Mouse (Mus musculus) heart, postnatal 0 days (tissue): Measurements from ENCODE around the gene Hhipl1. TPM values are rescaled to one million over a fixed set of nuclear protein-coding genes. Genes with fewer than 3 reads are reported as not detected.
A peak's percentile ranks its signal among the peaks of the same experiment; 100 is the strongest.

ENCODE experiments used
- ATAC-seq: fragments of 200-750 bp; cut with Nextera tagmentation; 2 replicates; pipeline ENCODE4 v1.8.0; 2017; ENCODE audit warnings: low read depth, moderate number of reproducible peaks, moderate library complexity; ENCODE audit not compliant: insufficient read depth
- DNase-seq: peaks from one replicate; pipeline ENCODE4 v3.0.0-alpha.2; 2016; ENCODE audit warnings: low spot score
- H3K27ac ChIP-seq: fragments of 300-500 bp; sonication (generic); 2 replicates; pipeline ENCODE4 v1.5.1; 2014; ENCODE audit warnings: low read depth, mild to moderate bottlenecking
- H3K27me3 ChIP-seq: fragments of 300-500 bp; sonication (generic); 2 replicates; pipeline ENCODE4 v1.6.1; 2014; ENCODE audit warnings: low read length, mixed read lengths; ENCODE audit not compliant: control insufficient read depth, insufficient read depth
- H3K36me3 ChIP-seq: fragments of 300-500 bp; sonication (generic); replicated peaks from 2 replicates; pipeline ENCODE4 v1.6.1; 2014; ENCODE audit warnings: low read length, mixed read lengths; ENCODE audit not compliant: control insufficient read depth, insufficient read depth
- H3K4me1 ChIP-seq: fragments of 300-500 bp; sonication (generic); 2 replicates; pipeline ENCODE4 v1.6.1; 2014; ENCODE audit warnings: antibody characterized with exemption; ENCODE audit not compliant: control insufficient read depth, insufficient read depth
- H3K4me2 ChIP-seq: fragments of 300-500 bp; sonication (generic); 2 replicates; pipeline ENCODE4 v1.6.1; 2014; ENCODE audit warnings: low read depth, mild to moderate bottlenecking, low read length, moderate library complexity
- H3K4me3 ChIP-seq: fragments of 300-500 bp; sonication (generic); 2 replicates; pipeline ENCODE4 v1.5.1; 2014; ENCODE audit warnings: low read depth, low read length
- H3K9ac ChIP-seq: fragments of 300-500 bp; sonication (generic); replicated peaks from 2 replicates; pipeline ENCODE4 v1.6.1; 2014; ENCODE audit warnings: low read depth, low read length, mixed read lengths
- H3K9me3 ChIP-seq: fragments of 300-500 bp; sonication (generic); replicated peaks from 2 replicates; pipeline ENCODE4 v1.6.1; 2016; ENCODE audit warnings: low read length; ENCODE audit not compliant: control insufficient read depth
- CTCF ChIP-seq: IDR thresholded peaks from 2 replicates; pipeline ENCODE4 v1.5.1; 2016; ENCODE audit warnings: antibody characterized with exemption, control low read depth, low read depth
- EP300 ChIP-seq: IDR thresholded peaks from 2 replicates; pipeline ENCODE4 v1.6.1; 2016; ENCODE audit warnings: antibody characterized with exemption, low read depth
- WGBS: fragments of 180-500 bp; shearing (Covaris S2); extraction: QIAGEN DNeasy Blood & Tissue Kit; methylation state at CpG from one replicate; pipeline ENCODE4 v1.1.7; 2014; 5-methylcytosine and 5-hydroxymethylcytosine counted together
- polyA plus RNA-seq: library from polyadenylated mRNA; unstranded; fragments of >200 nt; fragmentation: Nextera tagmentation; extraction: Ambion mirVana; gene quantifications from 2 replicates; pipeline ENCODE4 v1.2.1, GENCODE M21; 2015
- total RNA-seq: library from RNA; depleted of rRNA; stranded (reverse); fragments of >200 nt; gene quantifications from 2 replicates; pipeline ENCODE4 v1.2.3, GENCODE M21; 2014; ENCODE audit warnings: low replicate concordance; rRNA removed

The Hhipl1 gene
- total and polyA plus RNA-seq, 2 experiments from 2014 or later = 0.61 to 5.0 TPM

DNA sequence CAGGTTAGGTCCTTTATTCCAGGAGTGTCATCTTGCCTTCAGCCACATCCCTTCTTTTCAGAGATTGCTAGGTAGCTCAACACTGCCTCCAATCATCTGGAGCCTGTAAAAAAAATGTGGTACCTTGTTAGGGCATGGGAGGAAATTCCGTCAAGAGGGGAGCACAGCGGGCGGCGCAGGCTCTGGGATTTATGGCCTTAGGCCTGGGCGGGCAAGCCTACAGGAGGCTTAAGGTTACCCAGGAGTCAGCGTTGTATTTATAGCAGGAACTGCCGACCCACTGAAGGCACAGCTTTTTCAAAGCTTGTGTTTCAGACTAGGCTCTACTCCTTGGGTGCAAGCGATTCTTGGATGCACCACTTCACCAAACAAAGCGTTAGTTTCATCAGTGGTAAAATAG, 67.5 kb downstream of the Hhipl1 start:
- Histone ChIP-seq H3K9me3 (no peaks in the 10 kb centered on the region), H3K36me3 (no peaks in the 10 kb centered on the region), H3K4me3 (no peak overlapping the region), H3K27ac (peak overlapping the region; percentile 97; the same call in 1 of the 2 replicates), H3K9ac (no peak overlapping the region), H3K4me1 (peaks cover 46% of the 10 kb centered on the region), H3K4me2 (no peak overlapping the region), H3K27me3 (no peaks in the 10 kb centered on the region)
- no peak for ATAC-seq
- TF ChIP-seq EP300 (no peak), CTCF (no peak)
- DNase-seq = no peak
- WGBS = 63% methylated on average over 9 of the region's 9 CpGs

DNA sequence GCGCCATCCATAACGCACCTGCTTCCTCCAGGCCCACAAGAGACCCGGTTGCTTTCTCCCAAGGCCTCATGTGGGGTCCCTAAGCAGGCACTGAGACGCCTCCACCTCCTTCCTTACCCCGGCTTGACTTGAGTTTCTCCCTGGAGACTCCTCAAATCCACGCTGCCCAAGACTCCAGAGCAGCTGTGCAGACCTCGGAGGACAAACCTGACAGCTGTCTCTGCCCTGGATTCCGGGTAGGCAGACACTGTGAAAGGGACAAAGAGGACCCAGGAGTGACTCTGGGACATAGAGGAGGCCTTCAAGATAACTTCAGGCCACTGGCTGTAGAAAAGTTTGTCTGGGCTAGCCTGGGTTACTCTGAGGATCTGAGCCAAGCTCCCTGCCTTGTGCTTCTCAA, 68.6 kb downstream of the Hhipl1 start:
- Histone ChIP-seq H3K27ac (no peak overlapping the region), H3K4me2 (no peak overlapping the region), H3K4me3 (no peak overlapping the region), H3K27me3 (no peaks in the 10 kb centered on the region), H3K9me3 (no peaks in the 10 kb centered on the region), H3K4me1 (peaks cover 40% of the 10 kb centered on the region), H3K36me3 (no peaks in the 10 kb centered on the region), H3K9ac (no peak overlapping the region)
- WGBS = 75% methylated on average over 8 of the region's 8 CpGs
- no peak for DNase-seq
- no peak for TF ChIP-seq CTCF
- TF ChIP-seq EP300 = no peak
- ATAC-seq = no peak

DNA sequence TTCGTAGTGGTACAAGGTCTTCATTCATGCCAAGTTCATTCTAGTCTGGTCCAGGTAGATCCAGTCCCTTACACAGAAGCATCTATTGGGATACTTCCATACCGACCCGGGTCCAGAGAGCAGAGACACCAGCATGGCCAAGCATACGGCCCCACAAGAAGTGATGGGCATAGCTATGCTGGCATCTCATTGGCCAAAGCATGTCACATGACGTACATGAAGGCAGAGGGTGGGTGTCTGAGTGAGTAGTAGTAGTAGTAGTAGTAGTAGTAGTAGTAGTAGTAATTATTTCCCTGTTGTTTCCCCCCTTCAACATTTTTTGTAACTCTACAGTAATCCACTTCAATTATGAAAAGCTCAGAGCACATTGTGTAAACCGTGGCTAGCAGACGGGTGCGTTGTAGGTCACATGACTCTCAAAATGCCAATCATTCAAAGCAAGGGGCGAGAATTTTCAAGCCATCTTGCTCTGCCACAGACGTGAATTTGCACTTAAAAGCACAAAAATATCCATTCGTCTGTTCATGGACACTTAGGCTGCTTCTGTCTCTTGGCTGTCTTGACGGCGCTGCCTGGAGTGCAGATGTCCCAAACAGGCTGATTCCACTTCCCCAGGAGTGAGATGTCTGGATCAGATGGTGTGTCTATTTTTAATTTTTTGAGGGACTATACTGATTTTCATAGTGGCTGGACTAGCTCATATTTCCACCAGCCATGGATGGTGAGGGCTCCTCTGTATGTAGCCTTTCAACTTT, 72.5 kb downstream of the Hhipl1 start:
- Histone ChIP-seq H3K36me3 (no peaks in the 10 kb centered on the region), H3K9ac (no peak overlapping the region), H3K4me2 (no peak overlapping the region), H3K4me1 (peaks cover 11% of the 10 kb centered on the region), H3K27me3 (no peaks in the 10 kb centered on the region), H3K27ac (no peak overlapping the region), H3K9me3 (no peaks in the 10 kb centered on the region), H3K4me3 (no peak overlapping the region)
- TF ChIP-seq CTCF (no peak), EP300 (no peak)
- ATAC-seq (no peak), DNase-seq (no peak)
- WGBS = 82% methylated on average over 13 of the region's 13 CpGs

Other genes starting within 250 kb of the Hhipl1 start
- gene Setd3, start 127.0 kb upstream of the Hhipl1 start, total RNA-seq = 54.8 and 61.3 TPM in 2 replicates
- 54.5 and 56.2 TPM in 2 replicates for gene Setd3, start 127.0 kb upstream of the Hhipl1 start, polyA plus RNA-seq
- 4.3 and 8.2 TPM in 2 replicates for gene Ccnk, start 126.7 kb upstream of the Hhipl1 start, total RNA-seq
- 1.5 and 1.7 TPM in 2 replicates for gene Ccnk, start 126.7 kb upstream of the Hhipl1 start, polyA plus RNA-seq
- gene Ccdc85c, start 30.8 kb upstream of the Hhipl1 start, total RNA-seq = 44.7 and 56.2 TPM in 2 replicates
- gene Ccdc85c, start 30.8 kb upstream of the Hhipl1 start, polyA plus RNA-seq = 6.9 and 7.8 TPM in 2 replicates
- 1.0 and 3.6 TPM in 2 replicates for gene Cyp46a1, start 28.1 kb downstream of the Hhipl1 start, total RNA-seq
- gene Cyp46a1, start 28.1 kb downstream of the Hhipl1 start, polyA plus RNA-seq = 3.0 and 3.1 TPM in 2 replicates
- 69.3 and 80.6 TPM in 2 replicates for gene Eml1, start 64.7 kb downstream of the Hhipl1 start, total RNA-seq
- 61.3 and 65.2 TPM in 2 replicates for gene Eml1, start 64.7 kb downstream of the Hhipl1 start, polyA plus RNA-seq
- 39.5 and 54.2 TPM in 2 replicates for gene Evl, start 248.4 kb downstream of the Hhipl1 start, total RNA-seq
- gene Evl, start 248.4 kb downstream of the Hhipl1 start, polyA plus RNA-seq = 22.4 and 26.6 TPM in 2 replicates